Mouse (Mus musculus) embryonic facial prominence, embryonic 11.5 days (tissue): ENCODE data around the gene Nabp1. TPM values are rescaled to one million over a fixed set of nuclear protein-coding genes. Genes with fewer than 3 reads are reported as not detected.
A peak's percentile ranks its signal among the peaks of the same experiment; 100 is the strongest.

Source experiments
- ATAC-seq: fragments of 200-750 bp; cut with Nextera tagmentation; replicated peaks from 2 replicates; pipeline ENCODE4 v1.8.0; 2017; ENCODE audit warnings: low read depth; ENCODE audit not compliant: insufficient number of reproducible peaks, low FRiP score, low TSS enrichment
- DNase-seq: peaks from one replicate; pipeline ENCODE4 v3.0.0-alpha.2; 2015; ENCODE audit warnings: low spot score
- H3K27ac ChIP-seq: fragments of 300-500 bp; sonication (generic); replicated peaks from 2 replicates; pipeline ENCODE4 v1.5.1; 2014; ENCODE audit warnings: mild to moderate bottlenecking, low read depth, low read length, control low read depth
- H3K27me3 ChIP-seq: fragments of 300-500 bp; sonication (generic); 2 replicates; pipeline ENCODE4 v1.6.1; 2014; ENCODE audit warnings: mild to moderate bottlenecking, low read length, moderate library complexity, mixed read lengths; ENCODE audit not compliant: control insufficient read depth, insufficient read depth
- H3K36me3 ChIP-seq: fragments of 300-500 bp; sonication (generic); replicated peaks from 2 replicates; pipeline ENCODE4 v1.6.1; 2014; ENCODE audit warnings: low read depth, mild to moderate bottlenecking, low read length, moderate library complexity, mixed read lengths; ENCODE audit not compliant: control insufficient read depth, insufficient read depth
- H3K4me1 ChIP-seq: fragments of 300-500 bp; sonication (generic); 2 replicates; pipeline ENCODE4 v1.6.1; 2014; ENCODE audit warnings: low read length, mixed read lengths; ENCODE audit not compliant: control insufficient read depth, insufficient read depth
- H3K4me2 ChIP-seq: fragments of 300-500 bp; sonication (generic); 2 replicates; pipeline ENCODE4 v1.6.1; 2014; ENCODE audit warnings: low read depth, mild to moderate bottlenecking, control low read depth, low read length, moderate library complexity
- H3K4me3 ChIP-seq: fragments of 300-500 bp; sonication (generic); 2 replicates; pipeline ENCODE4 v1.5.1; 2014; ENCODE audit warnings: low read depth, low read length, control low read depth
- H3K9ac ChIP-seq: fragments of 300-500 bp; sonication (generic); replicated peaks from 2 replicates; pipeline ENCODE4 v1.6.1; 2014; ENCODE audit warnings: mild to moderate bottlenecking, control low read depth, low read length
- H3K9me3 ChIP-seq: fragments of 300-500 bp; sonication (generic); replicated peaks from 2 replicates; pipeline ENCODE4 v1.6.1; 2016; ENCODE audit warnings: mild to moderate bottlenecking, low read length, inconsistent platforms, mixed read lengths; ENCODE audit not compliant: control insufficient read depth
- WGBS: fragments of 180-500 bp; shearing (Covaris S2); extraction: QIAGEN DNeasy Blood & Tissue Kit; methylation state at CpG from one replicate; pipeline ENCODE4 v1.1.7; 2014; 5-methylcytosine and 5-hydroxymethylcytosine counted together
- polyA plus RNA-seq: library from polyadenylated mRNA; unstranded; fragments of >200 nt; fragmentation: Nextera tagmentation; extraction: Ambion mirVana; gene quantifications from 2 replicates; pipeline ENCODE4 v1.2.1, GENCODE M21; 2014

The Nabp1 gene
- polyA plus RNA-seq, 1 experiment from 2014 or later: 7.9 TPM

DNA sequence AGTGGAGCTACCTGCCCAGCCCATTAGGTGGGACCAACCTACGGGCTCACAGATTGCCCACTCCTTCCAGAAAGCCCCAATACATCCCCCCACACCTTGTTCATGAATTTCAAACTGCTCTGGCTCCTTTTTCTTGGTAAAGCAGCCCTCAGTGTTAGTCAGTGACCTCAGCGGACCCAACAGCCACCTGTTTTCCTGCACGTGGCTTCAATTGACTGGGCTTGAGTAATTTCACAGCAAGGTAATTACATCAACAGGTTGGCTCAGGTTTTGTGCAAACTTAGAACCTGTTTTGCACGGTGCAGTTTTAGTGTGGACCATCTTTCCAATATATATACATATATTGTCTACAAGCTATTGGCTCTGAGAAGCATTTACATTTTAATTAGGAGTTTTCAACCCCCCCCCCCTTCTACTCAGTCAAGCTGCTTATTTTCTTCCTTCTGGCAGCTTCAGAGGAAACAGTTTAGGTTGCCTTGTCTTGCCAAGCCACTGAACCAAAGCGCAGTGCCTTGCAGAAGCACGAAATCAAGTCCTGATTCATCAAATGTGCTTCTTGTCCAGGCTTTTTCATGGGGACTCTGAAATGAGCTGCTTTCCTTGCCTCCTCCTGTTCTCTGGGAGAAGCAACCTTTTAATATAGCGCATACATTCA lies 35.0 kb upstream of the Nabp1 start:
- no peak overlapping the region for H3K4me2 ChIP-seq
- no peaks in the 10 kb centered on the region for H3K4me1 ChIP-seq
- H3K9ac ChIP-seq: no peak overlapping the region
- DNase-seq (no peak), ATAC-seq (no peak)
- H3K27me3 ChIP-seq: no peaks in the 10 kb centered on the region
- H3K9me3 ChIP-seq: no peaks in the 10 kb centered on the region
- no peak overlapping the region for H3K27ac ChIP-seq
- no peak overlapping the region for H3K4me3 ChIP-seq
- no peaks in the 10 kb centered on the region for H3K36me3 ChIP-seq
- 75% methylated on average over 7 of the region's 7 CpGs for WGBS

DNA sequence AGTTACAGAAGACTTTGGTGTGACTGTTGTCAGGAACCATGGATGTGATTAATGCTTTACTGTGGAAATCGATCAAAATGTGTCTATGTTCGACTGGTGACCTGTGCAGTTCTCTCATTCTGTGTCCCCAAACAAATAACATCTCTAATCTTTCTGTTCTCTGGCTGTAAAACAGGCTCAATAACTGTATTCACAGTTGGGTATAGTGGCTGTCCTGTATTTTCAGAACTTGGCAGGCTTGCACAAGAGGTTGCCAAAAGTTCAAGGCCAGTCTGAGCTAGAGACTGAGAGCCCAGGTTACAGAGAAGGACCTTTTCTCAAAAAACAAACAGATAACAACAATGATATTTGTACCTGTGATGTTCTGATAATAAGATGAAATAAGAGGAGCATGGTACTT lies 34.1 kb upstream of the Nabp1 start:
- 81% methylated on average over 2 of the region's 2 CpGs for WGBS
- Histone ChIP-seq H3K27ac (no peak overlapping the region), H3K9me3 (no peaks in the 10 kb centered on the region), H3K36me3 (no peaks in the 10 kb centered on the region), H3K4me2 (no peak overlapping the region), H3K9ac (no peak overlapping the region), H3K27me3 (no peaks in the 10 kb centered on the region), H3K4me3 (no peak overlapping the region), H3K4me1 (no peaks in the 10 kb centered on the region)
- ATAC-seq (no peak), DNase-seq (no peak)

- Histone ChIP-seq H3K27me3 (no peaks in the 10 kb centered on the region), H3K9ac (no peak overlapping the region), H3K4me2 (no peak overlapping the region), H3K4me3 (no peak overlapping the region), H3K36me3 (no peaks in the 10 kb centered on the region), H3K27ac (no peak overlapping the region), H3K9me3 (no peaks in the 10 kb centered on the region), H3K4me1 (no peaks in the 10 kb centered on the region)
- WGBS: 71% methylated on average over 8 of the region's 8 CpGs
- ATAC-seq (no peak), DNase-seq (no peak)
Observed at GRCm38 (mm10) chr1:51509776-51510175, 31.6 kb upstream of the Nabp1 start.

DNA sequence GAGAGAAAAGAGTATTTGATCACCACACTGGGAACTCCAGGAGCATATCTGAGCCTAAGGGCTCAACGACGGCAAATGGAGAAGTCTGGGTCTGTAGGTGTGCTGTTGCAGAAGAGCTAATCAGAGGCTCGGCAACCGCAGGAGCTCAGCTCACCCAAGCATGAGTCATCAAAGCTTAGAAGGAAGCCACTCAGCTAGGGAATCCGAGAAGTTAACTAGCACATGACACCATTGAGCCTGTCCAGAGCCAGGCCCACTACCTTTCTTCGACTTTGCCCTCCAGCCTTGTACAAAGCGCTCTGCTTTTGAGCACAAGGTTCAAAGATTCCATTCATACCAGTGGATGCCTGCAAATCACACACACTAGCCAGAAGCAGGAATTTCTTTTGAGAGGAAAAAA lies 30.9 kb upstream of the Nabp1 start:
- H3K4me2 ChIP-seq: no peak overlapping the region
- no peak overlapping the region for H3K9ac ChIP-seq
- DNase-seq: peak; percentile 75
- H3K27me3 ChIP-seq: no peaks in the 10 kb centered on the region
- no peaks in the 10 kb centered on the region for H3K9me3 ChIP-seq
- H3K4me3 ChIP-seq: no peak overlapping the region
- WGBS: 9% methylated on average over 7 of the region's 7 CpGs
- H3K27ac ChIP-seq: no peak overlapping the region
- no peaks in the 10 kb centered on the region for H3K36me3 ChIP-seq
- peak; percentile 87 for ATAC-seq
- H3K4me1 ChIP-seq: no peaks in the 10 kb centered on the region

DNA sequence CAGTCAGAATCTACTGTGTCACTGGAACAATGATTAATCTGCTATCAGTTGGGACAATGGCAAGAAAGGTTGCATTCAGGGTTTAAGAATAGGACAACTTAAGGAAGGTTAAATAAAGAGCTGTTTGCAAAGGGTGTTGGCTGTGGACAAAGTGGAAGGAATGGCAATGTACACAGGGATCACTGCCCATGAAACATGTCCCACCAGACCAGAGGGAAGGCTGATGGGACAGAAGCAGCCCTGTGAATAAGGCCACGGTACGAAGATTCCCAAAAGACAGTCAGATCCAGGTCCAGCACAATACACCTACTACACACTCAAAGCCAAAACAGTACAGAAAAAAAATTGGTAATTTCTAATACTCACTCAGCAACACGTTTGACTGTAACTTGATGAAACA lies 30.3 kb upstream of the Nabp1 start:
- no peaks in the 10 kb centered on the region for H3K4me1 ChIP-seq
- DNase-seq (no peak), ATAC-seq (no peak)
- no peak overlapping the region for H3K4me3 ChIP-seq
- no peak overlapping the region for H3K9ac ChIP-seq
- WGBS: 74% methylated on average over 3 of the region's 3 CpGs
- no peak overlapping the region for H3K27ac ChIP-seq
- no peaks in the 10 kb centered on the region for H3K36me3 ChIP-seq
- no peaks in the 10 kb centered on the region for H3K27me3 ChIP-seq
- no peak overlapping the region for H3K4me2 ChIP-seq
- no peaks in the 10 kb centered on the region for H3K9me3 ChIP-seq

GRCm38 (mm10) chr1:51507436-51507835 lies 29.2 kb upstream of the Nabp1 start:
- Histone ChIP-seq H3K27me3 (no peaks in the 10 kb centered on the region), H3K36me3 (no peaks in the 10 kb centered on the region), H3K4me3 (no peak overlapping the region), H3K4me1 (no peaks in the 10 kb centered on the region), H3K27ac (no peak overlapping the region), H3K4me2 (no peak overlapping the region), H3K9ac (no peak overlapping the region), H3K9me3 (no peaks in the 10 kb centered on the region)
- no peak for DNase-seq
- no peak for ATAC-seq
- WGBS: 87% methylated on average over 5 of the region's 5 CpGs

- Histone ChIP-seq H3K27me3 (no peaks in the 10 kb centered on the region), H3K4me2 (no peak overlapping the region), H3K4me3 (no peak overlapping the region), H3K4me1 (no peaks in the 10 kb centered on the region), H3K36me3 (no peaks in the 10 kb centered on the region), H3K9ac (no peak overlapping the region), H3K27ac (no peak overlapping the region), H3K9me3 (no peaks in the 10 kb centered on the region)
- WGBS: 88% methylated on average over 4 of the region's 4 CpGs
- ATAC-seq (no peak), DNase-seq (no peak)
Observed at GRCm38 (mm10) chr1:51506236-51506635, 28.0 kb upstream of the Nabp1 start.

DNA sequence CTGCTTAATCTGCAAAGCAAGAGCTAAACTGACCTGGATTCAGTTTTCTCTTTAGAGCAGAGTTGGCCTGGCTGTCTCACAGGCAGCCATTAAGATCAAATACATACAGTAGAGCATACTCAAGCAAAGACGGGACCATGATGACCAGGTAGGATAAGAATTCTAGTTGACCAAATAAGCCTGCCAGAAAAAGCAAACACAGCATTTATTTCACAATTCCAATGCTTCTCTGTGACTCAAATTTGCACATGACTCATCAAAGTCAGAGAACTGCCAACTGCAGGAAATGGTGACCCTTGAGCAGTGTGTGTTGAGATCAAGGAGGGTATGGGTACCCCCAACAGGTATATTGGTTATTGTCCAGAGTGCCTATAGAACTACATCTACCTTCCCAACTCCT lies 27.4 kb upstream of the Nabp1 start:
- no peaks in the 10 kb centered on the region for H3K27me3 ChIP-seq
- DNase-seq (no peak), ATAC-seq (no peak)
- H3K9me3 ChIP-seq: no peaks in the 10 kb centered on the region
- no peaks in the 10 kb centered on the region for H3K4me1 ChIP-seq
- no peak overlapping the region for H3K9ac ChIP-seq
- no peaks in the 10 kb centered on the region for H3K36me3 ChIP-seq
- no peak overlapping the region for H3K4me2 ChIP-seq
- no peak overlapping the region for H3K4me3 ChIP-seq
- H3K27ac ChIP-seq: no peak overlapping the region
- WGBS: 86% methylated on average over 1 of the region's 1 CpGs
